Mouse (Mus musculus): ENCODE results near the gene Slc15a1.
A peak's percentile ranks its signal among the peaks of the same experiment; 100 is the strongest.

Slc15a1 gene

GRCm38 (mm10) chr14:121485722-121486121 lies 19.3 kb downstream of the Slc15a1 start:
- DNase-seq, result no peak

GRCm38 (mm10) chr14:121484436-121484835 lies 20.6 kb downstream of the Slc15a1 start:
- no peak for DNase-seq

- DNase-seq, result no peak
Observed at GRCm38 (mm10) chr14:121482181-121482580, 22.9 kb downstream of the Slc15a1 start.

GRCm38 (mm10) chr14:121481591-121481990 lies 23.5 kb downstream of the Slc15a1 start:
- no peak for DNase-seq

GRCm38 (mm10) chr14:121479096-121479495 lies 26.0 kb downstream of the Slc15a1 start:
- DNase-seq, result no peak

GRCm38 (mm10) chr14:121477925-121478693 lies 26.9 kb downstream of the Slc15a1 start:
- DNase-seq, result no peak

GRCm38 (mm10) chr14:121473869-121474268 lies 31.2 kb downstream of the Slc15a1 start:
- DNase-seq, result no peak

GRCm38 (mm10) chr14:121471545-121472121 lies 33.4 kb downstream of the Slc15a1 start:
- no peak for DNase-seq

GRCm38 (mm10) chr14:121469601-121470000 lies 35.5 kb downstream of the Slc15a1 start:
- no peak for DNase-seq

- DNase-seq, result no peak
Observed at GRCm38 (mm10) chr14:121467646-121468045, 37.4 kb downstream of the Slc15a1 start.

GRCm38 (mm10) chr14:121466501-121466900 lies 38.6 kb downstream of the Slc15a1 start:
- no peak for DNase-seq

- no peak for DNase-seq
Observed at GRCm38 (mm10) chr14:121464318-121464717, 40.7 kb downstream of the Slc15a1 start.

- DNase-seq, result no peak
Observed at GRCm38 (mm10) chr14:121462756-121463155, 42.3 kb downstream of the Slc15a1 start.

GRCm38 (mm10) chr14:121460966-121461365 lies 44.1 kb downstream of the Slc15a1 start:
- no peak for DNase-seq

- no peak for DNase-seq
Observed at GRCm38 (mm10) chr14:121458521-121458920, 46.5 kb downstream of the Slc15a1 start.

- DNase-seq, result no peak
Observed at GRCm38 (mm10) chr14:121457536-121457935, 47.5 kb downstream of the Slc15a1 start.

- no peak for DNase-seq
Observed at GRCm38 (mm10) chr14:121456416-121457285, 48.4 kb downstream of the Slc15a1 start.

GRCm38 (mm10) chr14:121455976-121456375 lies 49.1 kb downstream of the Slc15a1 start:
- DNase-seq, result no peak

- DNase-seq, result peak; percentile 66
Observed at GRCm38 (mm10) chr14:121455527-121455926, 49.5 kb downstream of the Slc15a1 start.

- no peak for DNase-seq
Observed at GRCm38 (mm10) chr14:121453130-121453529, 51.9 kb downstream of the Slc15a1 start.

- no peak for DNase-seq
Observed at GRCm38 (mm10) chr14:121452227-121452626, 52.8 kb downstream of the Slc15a1 start.

- DNase-seq, result no peak
Observed at GRCm38 (mm10) chr14:121451424-121452029, 53.5 kb downstream of the Slc15a1 start.
